Mouse (Mus musculus) heart, postnatal 14 days (tissue): ENCODE data around the gene Gcnt3. TPM values are rescaled to one million over a fixed set of nuclear protein-coding genes. Genes with fewer than 3 reads are reported as not detected.

Source experiments
- total RNA-seq, 2 experiments: library from RNA; stranded (reverse); gene quantifications; 2 replicates each; pipeline ENCODE4 v1.2.3; 2021

Gcnt3 gene
- total RNA-seq, 2 experiments from 2014 or later: not detected

Other genes with a start within 250 kb of the Gcnt3 start
- gene Bnip2, start 48.6 kb downstream of the Gcnt3 start, total RNA-seq: 10 to 100 TPM; 90.4 to 95.3 TPM
- gene Gtf2a2, start 25.5 kb downstream of the Gcnt3 start, total RNA-seq: 10 to 100 TPM; 59.4 to 65.2 TPM
- 10 to 100 TPM; 23.9 to 30.0 TPM for gene Fam81a, start 104.5 kb upstream of the Gcnt3 start, total RNA-seq
- 10 to 100 TPM; 14.6 to 17.6 TPM for gene Myo1e, start 169.3 kb upstream of the Gcnt3 start, total RNA-seq